Mouse (Mus musculus) adrenal gland, adult 18-20 months (tissue): ENCODE results near the gene Apbb2. TPM values are rescaled to one million over a fixed set of nuclear protein-coding genes. Genes with fewer than 3 reads are reported as not detected.

Source experiments
- DNase-seq, 2 experiments: peaks; one replicate each; pipeline ENCODE4 v3.0.0; 2021 to 2022; ENCODE audit warnings: low spot score in 2 of 2
- total RNA-seq, 2 experiments: library from RNA; stranded (reverse); gene quantifications; 1 replicate in 1 of 2; 2 replicates in 1 of 2; pipeline ENCODE4 v1.2.3; 2021

Apbb2 gene
- total RNA-seq, 2 experiments from 2014 or later: 37.4 to 54.0 TPM

DNA sequence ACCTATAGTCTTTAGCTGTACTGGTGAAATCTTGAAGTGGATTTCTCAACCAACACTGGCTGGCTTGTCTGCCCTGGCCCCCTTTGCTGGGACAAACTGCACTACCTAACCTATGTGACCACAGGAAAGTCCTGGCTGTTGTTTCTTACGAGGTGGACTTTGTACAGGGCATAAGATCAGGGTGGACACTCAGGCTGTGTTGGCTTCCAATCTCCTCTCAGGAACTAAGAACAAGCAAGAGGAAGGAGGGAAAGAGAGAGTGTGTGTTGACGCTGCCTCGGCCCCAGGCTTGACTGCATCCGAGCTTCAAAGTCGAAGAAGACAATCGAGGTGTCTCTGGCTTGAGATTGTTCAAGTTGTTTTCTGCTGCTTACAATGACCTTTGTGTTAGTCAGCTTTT lies 271.8 kb downstream of the Apbb2 start:
- DNase-seq: no peak

- DNase-seq: no peak
Observed at GRCm38 (mm10) chr5:66345140-66345539, 273.4 kb downstream of the Apbb2 start.

DNA sequence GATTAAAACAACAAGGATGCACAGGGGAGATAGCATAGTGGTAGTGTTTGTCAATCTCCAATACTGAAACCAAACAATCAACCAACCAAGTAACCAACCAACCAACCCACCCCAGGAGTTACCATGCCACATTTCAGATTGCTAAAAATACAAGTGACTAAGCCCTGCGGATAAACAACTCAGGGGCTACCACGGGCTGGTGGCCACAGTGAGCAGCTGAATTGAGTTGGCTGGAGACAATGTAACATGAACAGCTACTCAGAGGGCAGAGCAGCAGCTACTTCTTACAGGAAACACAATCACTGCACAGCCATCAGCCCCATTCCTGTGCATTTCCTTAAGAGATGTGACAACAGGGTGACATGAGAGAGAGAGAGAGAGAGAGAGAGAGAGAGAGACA lies 274.4 kb downstream of the Apbb2 start:
- no peak for DNase-seq

GRCm38 (mm10) chr5:66342285-66342684 lies 276.3 kb downstream of the Apbb2 start:
- DNase-seq: no peak

- no peak for DNase-seq
Observed at GRCm38 (mm10) chr5:66341848-66342247, 276.7 kb downstream of the Apbb2 start.

DNA sequence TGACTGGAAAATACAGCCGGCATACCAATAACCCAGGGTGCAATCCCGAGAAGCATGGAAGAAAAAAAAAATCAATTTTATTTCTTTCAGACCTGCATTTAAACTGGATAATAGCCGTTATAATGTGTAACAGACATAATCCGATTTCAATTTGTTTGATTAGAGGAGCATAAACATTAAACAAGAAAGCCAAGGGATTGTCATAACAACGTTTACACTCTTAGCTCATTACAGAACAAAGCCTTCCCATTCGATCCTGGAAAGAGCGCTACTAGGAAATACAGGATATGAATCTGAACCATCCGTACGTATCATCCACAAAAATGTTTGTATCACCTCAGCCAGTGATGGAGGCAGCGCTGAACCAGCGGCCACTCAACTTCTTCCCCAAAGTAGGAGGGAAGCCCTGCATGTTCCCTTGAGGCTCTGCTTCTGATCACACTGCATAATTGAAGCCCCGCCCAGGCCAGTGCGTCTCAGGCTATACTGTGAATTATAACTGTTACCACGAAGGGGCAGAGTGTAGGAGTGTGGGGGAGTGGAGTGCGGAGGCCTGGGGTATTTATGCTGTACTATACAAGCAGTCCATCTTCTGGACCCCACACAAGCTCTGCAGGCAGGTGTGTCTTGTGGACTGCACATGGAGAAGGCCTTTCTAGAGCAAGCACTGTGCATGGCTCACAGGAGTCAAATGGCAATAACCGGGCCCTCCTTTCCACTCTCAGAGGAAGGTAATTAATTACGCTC lies 278.1 kb downstream of the Apbb2 start:
- DNase-seq: no peak

GRCm38 (mm10) chr5:66338583-66338982 lies 280.0 kb downstream of the Apbb2 start:
- peak; percentile 11 to 35 for DNase-seq

GRCm38 (mm10) chr5:66337969-66338345 lies 280.6 kb downstream of the Apbb2 start:
- peak in 1 of 2 experiments; percentile 9 for DNase-seq

DNA sequence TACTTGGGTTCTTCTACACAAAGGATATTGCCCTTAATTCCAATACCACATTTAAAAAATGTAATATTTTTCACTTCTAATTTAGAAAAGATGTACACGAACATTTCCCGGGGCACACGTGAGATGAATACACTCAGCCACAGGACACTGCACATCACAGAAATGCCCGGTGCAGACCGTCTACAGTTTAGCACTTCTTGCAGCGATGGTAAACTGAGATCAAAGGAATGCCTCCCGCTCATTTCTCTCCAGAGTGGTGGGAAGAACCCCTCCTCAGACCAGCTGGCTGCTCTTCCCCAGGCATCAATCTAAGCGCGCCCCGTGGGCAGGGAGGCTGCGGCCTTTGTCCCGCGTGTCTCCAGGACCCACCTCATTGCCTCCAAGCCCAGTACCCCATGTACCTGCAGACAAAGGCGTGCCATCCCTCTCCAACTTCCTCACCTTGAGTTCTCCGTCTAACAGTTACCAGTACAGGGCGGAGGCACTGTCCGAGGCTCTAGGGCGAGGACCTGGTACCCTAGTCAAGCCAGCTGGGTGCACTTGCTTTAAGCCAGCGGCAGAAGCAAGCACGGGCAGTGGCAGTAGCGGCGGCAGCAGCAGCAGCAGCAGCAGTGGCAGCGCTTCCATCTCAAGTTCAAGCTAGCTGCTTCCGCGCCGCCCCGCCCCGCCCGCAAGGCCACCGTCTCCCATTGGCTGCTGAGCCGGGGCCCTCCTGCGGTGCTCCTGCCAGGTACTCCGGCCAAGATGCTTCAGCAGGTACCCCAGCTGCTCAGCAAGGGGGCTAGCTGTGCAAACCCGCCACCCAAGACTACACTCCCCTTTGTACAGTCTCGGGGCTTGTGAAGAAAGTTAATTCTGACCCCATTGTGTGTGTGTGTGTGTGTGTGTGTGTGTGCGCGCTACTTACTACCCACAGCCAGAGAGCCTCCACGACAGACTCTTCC lies 281.3 kb downstream of the Apbb2 start:
- peak; percentile 26 to 43 for DNase-seq

- no peak for DNase-seq
Observed at GRCm38 (mm10) chr5:66330806-66331205, 287.8 kb downstream of the Apbb2 start.

DNA sequence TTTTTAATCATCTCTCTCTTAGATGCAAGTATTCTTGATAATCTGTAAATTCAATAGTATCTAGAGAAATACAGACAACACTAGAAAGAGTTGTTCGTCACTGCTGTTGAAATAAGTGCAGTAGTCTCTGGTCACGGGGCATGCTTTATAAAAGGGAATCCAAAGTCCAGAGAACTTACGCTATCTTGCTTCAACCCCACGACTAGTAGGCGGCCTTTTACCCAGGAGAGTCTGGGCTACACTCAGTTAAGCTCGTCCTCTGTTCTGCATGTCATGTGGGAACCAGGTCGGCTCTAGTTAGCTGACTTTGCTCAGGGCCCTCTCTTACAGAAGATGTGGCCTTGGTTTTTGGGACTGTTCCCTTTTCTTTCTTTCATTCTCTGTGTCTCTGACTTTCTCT lies 289.8 kb downstream of the Apbb2 start:
- no peak for DNase-seq

- DNase-seq: no peak
Observed at GRCm38 (mm10) chr5:66327949-66328726, 290.4 kb downstream of the Apbb2 start.

DNA sequence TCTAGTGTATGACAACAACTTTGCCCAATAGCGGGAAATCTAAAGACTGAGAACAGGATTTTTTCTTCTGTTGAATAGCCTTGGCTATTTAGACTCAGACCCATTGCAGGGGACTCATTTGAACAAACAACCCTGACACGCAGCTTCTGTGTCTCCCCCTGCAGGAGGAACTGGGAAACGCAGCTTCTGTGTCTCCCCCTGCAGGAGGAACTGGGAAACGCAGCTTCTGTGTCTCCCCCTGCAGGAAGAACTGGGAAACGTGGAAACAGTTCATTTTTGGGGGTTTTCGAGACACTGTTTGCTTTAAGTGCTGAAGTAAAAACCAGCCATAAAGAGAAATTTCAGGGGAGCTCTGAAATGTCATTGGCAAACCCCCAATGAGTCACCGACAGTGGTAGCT lies 292.2 kb downstream of the Apbb2 start:
- DNase-seq: no peak

GRCm38 (mm10) chr5:66323603-66324002 lies 295.0 kb downstream of the Apbb2 start:
- DNase-seq: no peak

DNA sequence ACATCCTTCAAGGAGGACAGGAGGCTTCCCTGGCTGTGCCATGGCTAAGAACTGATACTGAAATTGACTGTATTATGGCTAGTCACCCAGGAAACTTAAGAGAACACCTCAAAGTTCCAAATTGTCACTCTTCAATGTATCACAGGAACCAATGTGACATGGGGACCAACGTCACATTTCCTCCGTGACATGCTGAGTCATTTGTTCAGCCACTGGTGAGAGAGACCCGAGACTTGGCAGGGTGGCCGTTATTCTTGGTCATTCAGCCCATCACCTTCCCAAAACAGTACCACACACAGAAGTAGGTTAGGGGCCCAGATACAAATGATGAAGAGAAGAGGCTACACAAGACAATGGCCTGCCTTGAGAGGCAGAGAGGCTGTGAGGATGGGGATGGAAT lies 295.5 kb downstream of the Apbb2 start:
- no peak for DNase-seq

DNA sequence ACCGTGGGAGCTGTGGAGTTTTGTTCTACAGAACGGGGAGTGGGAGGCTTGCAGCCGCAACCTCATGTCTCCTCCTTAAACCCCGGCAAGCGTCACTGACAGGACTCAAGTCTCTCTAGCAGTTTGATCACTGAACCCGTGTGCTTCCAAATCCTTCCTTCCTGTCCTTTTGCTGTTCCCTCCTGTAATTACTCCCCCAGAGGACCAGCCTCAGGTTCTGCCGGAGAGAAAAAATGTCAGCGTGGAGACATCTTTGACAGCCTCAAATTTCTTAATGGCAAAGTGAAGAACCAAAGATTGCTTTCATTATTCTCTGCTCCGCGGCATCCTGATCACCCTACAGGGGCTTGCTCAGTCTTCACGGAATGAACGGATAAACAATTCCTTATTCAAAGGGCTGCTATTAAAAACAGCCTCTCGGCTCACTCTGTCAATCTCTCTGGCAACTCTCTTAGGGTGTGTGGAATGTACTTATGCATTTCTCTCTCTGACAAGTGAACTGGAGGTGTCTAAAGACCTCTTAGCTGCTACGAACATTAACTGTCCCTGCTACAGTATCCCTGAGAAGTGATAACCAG lies 298.7 kb downstream of the Apbb2 start:
- no peak for DNase-seq

DNA sequence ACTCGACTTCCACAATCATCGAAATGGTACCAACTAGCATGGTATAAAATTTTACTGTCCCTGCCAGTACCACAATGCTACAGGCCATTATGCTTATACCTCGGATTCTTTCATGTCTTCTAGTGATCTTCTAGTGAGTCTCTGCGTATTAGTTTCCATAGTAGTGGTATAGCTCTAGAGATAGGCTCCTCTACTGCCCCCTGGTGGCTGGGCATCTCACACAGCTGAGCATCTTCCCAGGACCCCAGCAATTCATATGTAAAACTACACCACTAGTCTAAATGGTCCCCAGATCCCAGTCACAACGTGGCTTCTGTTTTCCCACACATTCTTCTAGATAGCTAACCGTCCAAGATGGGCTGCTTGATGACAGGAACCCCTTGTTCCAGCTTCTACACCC lies 299.2 kb downstream of the Apbb2 start:
- DNase-seq: peak; percentile 65 to 73

DNA sequence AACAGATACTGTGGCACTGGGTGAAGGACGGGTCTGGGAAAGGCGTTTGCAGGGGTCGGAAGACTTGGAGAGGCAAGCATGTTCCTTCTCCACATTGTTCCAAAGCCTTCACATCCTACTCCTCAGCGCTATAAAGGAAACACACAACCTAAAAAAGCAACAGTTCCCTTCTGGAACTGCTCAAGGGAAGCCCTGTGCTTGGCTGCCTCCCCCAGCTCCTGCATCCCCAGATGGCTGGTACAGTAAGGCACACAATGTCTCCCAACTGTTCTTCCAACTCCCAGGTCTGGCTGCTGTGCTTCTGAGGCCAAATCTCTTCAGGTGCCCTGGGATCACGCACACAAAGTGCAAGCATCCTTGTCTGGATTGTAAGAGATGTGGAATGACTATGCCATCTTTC lies 302.8 kb downstream of the Apbb2 start:
- DNase-seq: no peak

DNA sequence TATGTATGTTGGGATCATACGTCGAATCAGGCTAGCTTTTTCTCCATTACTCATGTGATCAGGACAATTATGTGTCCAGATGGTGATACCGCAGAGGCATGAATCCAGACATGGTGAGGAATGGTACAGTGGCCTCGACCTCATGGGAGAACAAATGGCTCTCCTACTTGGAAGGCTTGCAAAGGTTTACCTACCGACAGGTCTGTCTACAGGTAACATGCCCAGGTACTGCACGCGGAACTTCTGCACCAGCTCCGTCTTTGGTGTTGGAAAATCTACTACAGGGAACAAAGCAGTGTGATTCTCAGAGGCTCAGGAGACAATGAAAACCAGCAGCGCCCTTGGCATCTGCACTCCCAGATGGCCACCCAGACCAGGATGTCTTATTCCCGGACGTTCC lies 307.8 kb downstream of the Apbb2 start:
- DNase-seq: no peak

DNA sequence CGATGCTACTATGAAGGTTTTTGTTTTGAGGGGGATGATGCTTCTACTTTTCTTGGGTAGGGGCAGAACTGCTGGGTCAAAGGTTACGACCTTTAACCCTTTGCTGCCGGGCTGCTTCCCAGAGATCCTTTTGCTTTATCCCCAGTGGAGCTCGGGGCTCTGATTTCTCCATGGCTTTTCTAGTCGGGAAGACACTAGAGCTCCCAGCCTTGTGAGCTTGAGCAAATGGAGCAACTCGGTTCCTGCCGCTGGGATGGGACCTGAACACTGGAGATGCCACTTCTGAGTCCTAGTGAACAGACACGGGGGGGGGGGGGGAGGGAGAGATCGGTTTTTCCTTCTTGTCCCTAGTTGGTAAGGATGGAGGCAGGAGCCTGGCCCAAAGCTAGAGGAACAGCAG lies 308.3 kb downstream of the Apbb2 start:
- DNase-seq: no peak

DNA sequence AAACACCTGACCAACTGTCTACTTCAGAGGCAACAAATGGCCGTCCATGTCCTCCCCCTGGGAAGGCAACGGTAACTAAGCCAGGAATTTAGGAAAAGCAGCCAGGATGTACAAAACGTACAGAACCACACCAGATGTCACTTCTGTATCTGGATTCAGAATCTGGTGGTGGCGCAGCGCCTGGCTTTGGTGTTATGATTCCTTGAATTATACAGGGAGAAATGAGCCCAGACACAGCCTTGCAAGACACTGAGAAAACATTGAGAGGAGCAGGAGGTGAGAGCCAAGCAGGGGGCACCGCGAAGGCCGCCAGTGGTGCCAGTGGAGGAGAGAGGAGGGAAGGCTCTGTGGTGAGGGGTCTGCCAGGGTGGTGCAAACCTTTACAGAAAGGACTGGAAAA lies 313.1 kb downstream of the Apbb2 start:
- DNase-seq: no peak
